Mouse (Mus musculus) kidney, embryonic 14.5 days (tissue): ENCODE results near the gene Rps12. TPM values are rescaled to one million over a fixed set of nuclear protein-coding genes. Genes with fewer than 3 reads are reported as not detected.

Experiments
- ATAC-seq: fragments of 200-750 bp; cut with Nextera tagmentation; 2 replicates; pipeline ENCODE4 v1.8.0; 2017; ENCODE audit warnings: moderate number of reproducible peaks, mild to moderate bottlenecking, moderate TSS enrichment, moderate library complexity; ENCODE audit not compliant: low FRiP score, low TSS enrichment
- H3K27ac ChIP-seq: fragments of 300-500 bp; sonication (generic); 2 replicates; pipeline ENCODE4 v1.5.1; 2014; ENCODE audit warnings: low read depth, mild to moderate bottlenecking, low read length, moderate library complexity, mixed read lengths
- H3K27me3 ChIP-seq: fragments of 300-500 bp; sonication (generic); 2 replicates; pipeline ENCODE4 v1.6.1; 2014; ENCODE audit warnings: mild to moderate bottlenecking, low read length; ENCODE audit not compliant: control insufficient read depth, insufficient read depth
- H3K36me3 ChIP-seq: fragments of 300-500 bp; sonication (generic); 2 replicates; pipeline ENCODE4 v1.6.1; 2014; ENCODE audit warnings: low read length, mixed read lengths; ENCODE audit not compliant: control insufficient read depth, insufficient read depth
- H3K4me1 ChIP-seq: fragments of 300-500 bp; sonication (generic); 2 replicates; pipeline ENCODE4 v1.6.1; 2014; ENCODE audit warnings: low read length, mixed read lengths; ENCODE audit not compliant: control insufficient read depth, insufficient read depth
- H3K4me2 ChIP-seq: fragments of 300-500 bp; sonication (generic); replicated peaks from 2 replicates; pipeline ENCODE4 v1.6.1; 2014; ENCODE audit warnings: low read depth, mild to moderate bottlenecking, low read length
- H3K4me3 ChIP-seq: fragments of 300-500 bp; sonication (generic); 2 replicates; pipeline ENCODE4 v1.5.1; 2014; ENCODE audit warnings: mild to moderate bottlenecking, low read length
- H3K9ac ChIP-seq: fragments of 300-500 bp; sonication (generic); 2 replicates; pipeline ENCODE4 v1.6.1; 2014; ENCODE audit warnings: low read depth, mild to moderate bottlenecking, low read length, moderate library complexity
- H3K9me3 ChIP-seq: fragments of 300-500 bp; sonication (generic); 2 replicates; pipeline ENCODE4 v1.6.1; 2016; ENCODE audit warnings: low read length; ENCODE audit not compliant: control insufficient read depth
- WGBS: fragments of 180-500 bp; shearing (Covaris S2); extraction: QIAGEN DNeasy Blood & Tissue Kit; methylation state at CpG from one replicate; pipeline ENCODE4 v1.1.7; 2014; 5-methylcytosine and 5-hydroxymethylcytosine counted together
- polyA plus RNA-seq: library from polyadenylated mRNA; unstranded; fragments of >200 nt; fragmentation: Nextera tagmentation; extraction: Ambion mirVana; gene quantifications from 2 replicates; pipeline ENCODE4 v1.2.1, GENCODE M21; 2014

Rps12 gene
- polyA plus RNA-seq, 1 experiment from 2014 or later, result 203 TPM

DNA sequence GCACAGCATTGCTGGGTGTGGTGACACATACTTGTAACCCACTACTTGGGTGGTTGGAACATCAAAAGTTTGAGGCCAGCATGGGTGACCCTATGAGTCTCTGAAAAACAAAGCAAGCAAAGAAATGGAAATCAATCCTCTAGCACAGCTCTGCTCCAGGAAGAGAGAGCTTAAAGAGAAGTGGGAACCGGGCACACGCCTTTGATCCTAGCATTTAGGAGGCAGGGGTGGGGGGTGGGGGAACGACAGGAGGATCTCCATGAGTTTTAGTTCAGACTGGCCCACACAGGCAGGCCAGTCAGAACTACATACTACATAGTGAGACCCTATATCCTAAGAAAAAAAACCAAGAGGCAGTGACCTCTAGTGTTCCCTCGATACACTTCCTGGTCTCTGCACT, 19.1 kb upstream of the Rps12 start:
- peaks cover 15% of the 10 kb centered on the region; the same call in 1 of the 2 replicates for H3K36me3 ChIP-seq
- no peak for ATAC-seq
- WGBS, result 34% methylated on average over 4 of the region's 4 CpGs
- H3K4me1 ChIP-seq, result no peaks in the 10 kb centered on the region
- no peak overlapping the region for H3K27ac ChIP-seq
- H3K9ac ChIP-seq, result no peak overlapping the region
- H3K27me3 ChIP-seq, result no peaks in the 10 kb centered on the region
- no peak overlapping the region for H3K4me2 ChIP-seq
- no peak overlapping the region for H3K4me3 ChIP-seq
- H3K9me3 ChIP-seq, result no peaks in the 10 kb centered on the region

DNA sequence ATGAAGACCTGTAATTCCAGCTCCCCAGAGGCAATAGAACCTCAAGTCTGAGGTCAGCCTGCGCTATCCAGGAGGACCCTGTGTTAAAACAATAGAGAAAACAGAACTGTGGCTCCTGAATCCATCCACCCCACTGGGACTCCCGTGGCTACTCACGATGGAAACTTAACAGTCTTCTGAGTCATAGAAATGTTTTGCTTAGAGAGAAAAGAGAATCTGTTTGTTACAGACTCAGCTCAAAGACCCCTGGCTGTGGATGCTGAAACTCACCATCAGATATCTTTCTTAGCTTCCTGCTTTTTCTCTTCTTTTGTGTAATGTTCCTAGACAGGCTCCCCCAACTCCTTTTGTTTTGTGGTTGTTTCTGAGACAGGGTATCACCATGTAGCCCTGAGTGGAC, 17.6 kb upstream of the Rps12 start:
- no peaks in the 10 kb centered on the region for H3K9me3 ChIP-seq
- H3K27me3 ChIP-seq, result no peaks in the 10 kb centered on the region
- 85% methylated on average over 3 of the region's 3 CpGs for WGBS
- no peaks in the 10 kb centered on the region for H3K4me1 ChIP-seq
- peaks cover 18% of the 10 kb centered on the region; the same call in 1 of the 2 replicates for H3K36me3 ChIP-seq
- H3K9ac ChIP-seq, result no peak overlapping the region
- no peak for ATAC-seq
- no peak overlapping the region for H3K4me2 ChIP-seq
- no peak overlapping the region for H3K4me3 ChIP-seq
- H3K27ac ChIP-seq, result no peak overlapping the region

DNA sequence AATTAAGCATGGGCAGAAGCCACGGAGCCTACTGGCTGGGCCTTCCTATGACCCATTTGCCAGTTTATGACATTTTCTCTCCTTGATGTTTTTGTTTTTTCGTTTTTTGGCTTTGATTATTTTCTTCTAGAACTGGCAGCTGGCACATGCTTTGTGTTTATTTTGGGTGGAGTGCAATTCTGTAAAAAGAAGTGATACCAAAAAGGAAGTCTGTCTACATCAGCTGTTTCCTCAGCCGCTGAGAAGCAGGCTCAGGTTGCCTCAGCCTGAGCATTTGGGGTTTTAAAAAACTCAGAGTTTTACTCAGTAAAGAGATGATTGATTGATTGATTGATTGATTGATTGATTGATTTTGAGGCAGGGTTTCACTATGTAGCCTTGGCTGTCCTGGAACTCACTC, 15.8 kb upstream of the Rps12 start:
- Histone ChIP-seq H3K27ac (no peak overlapping the region), H3K27me3 (no peaks in the 10 kb centered on the region), H3K9ac (no peak overlapping the region), H3K4me2 (no peak overlapping the region), H3K4me3 (no peak overlapping the region), H3K4me1 (no peaks in the 10 kb centered on the region), H3K36me3 (peaks cover 18% of the 10 kb centered on the region; the same call in 1 of the 2 replicates), H3K9me3 (no peaks in the 10 kb centered on the region)
- WGBS, result 69% methylated on average over 3 of the region's 3 CpGs
- ATAC-seq, result no peak

DNA sequence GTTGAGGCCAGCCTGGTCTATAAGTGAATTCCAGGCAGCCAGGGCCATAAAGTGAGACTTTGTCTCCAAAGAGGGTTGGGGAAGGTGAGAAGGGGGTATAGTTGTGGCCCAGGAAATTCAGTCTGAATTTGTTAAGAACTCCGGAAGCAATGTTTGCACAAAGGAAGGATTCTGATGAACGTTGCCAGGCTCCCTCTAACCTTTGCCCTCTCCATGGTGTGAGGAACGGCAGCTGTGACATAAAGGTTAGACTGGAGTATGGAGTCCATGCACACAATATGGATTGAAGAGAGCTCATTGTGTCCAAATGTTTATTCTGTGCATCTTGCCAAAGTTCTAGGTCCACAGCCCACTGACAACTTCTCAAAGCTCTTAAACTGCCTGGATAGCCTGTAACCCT, 12.9 kb upstream of the Rps12 start:
- H3K27ac ChIP-seq, result no peak overlapping the region
- 26% methylated on average over 3 of the region's 3 CpGs for WGBS
- H3K9me3 ChIP-seq, result no peaks in the 10 kb centered on the region
- no peak overlapping the region for H3K4me3 ChIP-seq
- no peak overlapping the region for H3K4me2 ChIP-seq
- ATAC-seq, result no peak
- H3K4me1 ChIP-seq, result no peaks in the 10 kb centered on the region
- peaks cover 11% of the 10 kb centered on the region; the same call in 1 of the 2 replicates for H3K36me3 ChIP-seq
- no peak overlapping the region for H3K9ac ChIP-seq
- H3K27me3 ChIP-seq, result no peaks in the 10 kb centered on the region

DNA sequence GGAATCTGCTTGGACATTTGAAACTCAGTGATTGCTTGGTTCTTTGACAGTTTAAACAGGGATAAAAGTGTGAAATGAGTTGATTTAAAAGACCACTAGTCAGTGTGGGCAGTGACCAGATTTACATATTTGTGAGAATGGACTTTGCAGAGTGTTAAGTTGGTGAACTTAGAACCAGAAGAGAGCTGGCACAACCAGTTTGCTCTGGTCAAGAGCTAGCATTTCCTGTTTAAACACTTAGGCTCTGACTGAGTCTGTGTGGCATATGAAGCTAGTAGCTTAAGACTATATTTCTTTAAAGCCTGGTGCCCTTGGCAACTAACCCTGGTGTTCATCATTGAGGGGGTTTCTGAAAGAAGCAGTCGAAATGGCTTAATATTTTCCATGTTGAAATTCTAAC, 11.1 kb upstream of the Rps12 start:
- H3K9ac ChIP-seq, result no peak overlapping the region
- no peak for ATAC-seq
- H3K4me1 ChIP-seq, result no peaks in the 10 kb centered on the region
- no peaks in the 10 kb centered on the region for H3K27me3 ChIP-seq
- 85% methylated on average over 1 of the region's 1 CpGs for WGBS
- H3K27ac ChIP-seq, result no peak overlapping the region
- peaks cover 3% of the 10 kb centered on the region; the same call in 1 of the 2 replicates for H3K36me3 ChIP-seq
- no peak overlapping the region; the same call in 1 of the 2 replicates for H3K4me2 ChIP-seq
- no peaks in the 10 kb centered on the region for H3K9me3 ChIP-seq
- H3K4me3 ChIP-seq, result no peak overlapping the region

DNA sequence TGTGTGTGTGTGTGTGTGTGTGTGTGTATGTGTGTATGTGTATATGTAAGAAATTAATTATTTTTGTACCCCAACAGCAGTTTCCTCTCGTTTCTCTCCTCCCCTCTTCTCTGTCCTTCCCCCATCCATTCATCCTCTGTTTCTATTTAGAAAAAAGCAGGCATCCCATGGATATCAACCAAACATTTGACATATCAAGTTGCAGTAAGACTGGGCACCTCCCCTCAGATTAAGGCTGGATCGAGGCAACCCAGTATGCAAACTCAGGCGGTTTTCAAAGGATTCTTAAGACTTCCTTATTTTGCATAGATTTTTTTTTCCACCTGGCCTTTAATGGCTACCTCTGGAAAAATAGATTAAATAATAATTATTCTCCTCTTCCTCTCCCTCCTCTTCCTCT, 10.5 kb upstream of the Rps12 start:
- H3K9me3 ChIP-seq, result no peaks in the 10 kb centered on the region
- H3K4me3 ChIP-seq, result peak overlapping the region; percentile 65
- H3K36me3 ChIP-seq, result peaks cover 3% of the 10 kb centered on the region; the same call in 1 of the 2 replicates
- no peak for ATAC-seq
- no peaks in the 10 kb centered on the region for H3K4me1 ChIP-seq
- H3K9ac ChIP-seq, result peak overlapping the region; percentile 18; the same call in 1 of the 2 replicates
- no peaks in the 10 kb centered on the region for H3K27me3 ChIP-seq
- H3K4me2 ChIP-seq, result peak overlapping the region; percentile 72
- WGBS, result 15% methylated on average over 3 of the region's 3 CpGs
- no peak overlapping the region for H3K27ac ChIP-seq

DNA sequence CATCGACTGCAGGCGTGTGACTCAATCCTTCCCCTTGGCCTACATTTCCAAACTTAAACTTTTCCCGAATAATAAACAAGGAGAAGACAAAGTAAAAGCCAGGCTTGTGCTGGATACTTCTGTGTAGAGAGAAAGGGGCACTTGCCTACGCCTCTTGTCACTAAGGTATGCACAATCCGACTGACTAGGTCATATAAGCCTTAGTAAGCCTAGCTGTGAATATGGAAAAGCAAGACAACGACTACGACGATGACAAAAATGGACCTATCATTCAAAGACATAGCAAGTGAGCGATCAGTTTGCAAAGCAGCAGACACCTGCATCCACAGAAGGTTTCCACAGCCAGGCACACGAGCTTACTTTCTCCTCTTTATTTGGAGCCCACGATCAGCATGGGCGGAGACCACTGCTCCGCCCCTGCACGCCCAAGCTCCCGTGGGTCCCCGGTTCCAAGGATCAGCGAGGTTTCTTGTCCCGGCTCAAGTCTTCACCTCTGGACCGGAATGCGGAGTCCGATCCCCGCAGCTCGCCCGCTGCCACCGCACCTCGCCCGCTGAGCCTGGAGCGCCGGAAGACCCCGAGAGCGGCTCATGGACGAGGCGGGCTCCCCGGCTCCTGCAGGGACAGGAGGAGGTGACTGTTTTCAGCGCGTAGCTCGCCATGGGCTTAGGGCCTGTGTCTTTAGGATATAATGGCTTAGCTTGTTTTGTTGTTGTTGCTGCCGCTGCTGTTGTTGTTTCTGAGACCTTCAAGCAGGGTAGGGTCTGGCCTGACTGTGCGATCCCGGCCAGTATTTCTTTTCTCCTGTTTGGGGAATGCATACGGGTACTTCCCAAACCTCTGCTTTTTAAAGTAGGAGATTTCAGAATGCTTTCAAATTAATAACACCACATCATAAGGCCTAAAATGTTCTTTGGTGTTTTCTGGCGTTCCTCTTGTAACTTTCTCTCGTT, 9.8 kb upstream of the Rps12 start, which contains the start of gene Slc18b1:
Gene Slc18b1 (plus strand): TSS at position 436 of the 953 bp plus-strand sequence.
- Histone ChIP-seq H3K27me3 (no peaks in the 10 kb centered on the region), H3K4me1 (no peaks in the 10 kb centered on the region), H3K4me3 (peak within 1 kb of the TSS; percentile 65), H3K36me3 (peaks cover 3% of the 10 kb centered on the region; the same call in 1 of the 2 replicates), H3K9ac (peak within 1 kb of the TSS; percentile 78), H3K9me3 (no peaks in the 10 kb centered on the region), H3K27ac (no peak within 1 kb of the TSS), H3K4me2 (peak within 1 kb of the TSS; percentile 72)
- ATAC-seq, result peak; percentile 63
- WGBS, result 6% methylated on average over 43 of the region's 43 CpGs

DNA sequence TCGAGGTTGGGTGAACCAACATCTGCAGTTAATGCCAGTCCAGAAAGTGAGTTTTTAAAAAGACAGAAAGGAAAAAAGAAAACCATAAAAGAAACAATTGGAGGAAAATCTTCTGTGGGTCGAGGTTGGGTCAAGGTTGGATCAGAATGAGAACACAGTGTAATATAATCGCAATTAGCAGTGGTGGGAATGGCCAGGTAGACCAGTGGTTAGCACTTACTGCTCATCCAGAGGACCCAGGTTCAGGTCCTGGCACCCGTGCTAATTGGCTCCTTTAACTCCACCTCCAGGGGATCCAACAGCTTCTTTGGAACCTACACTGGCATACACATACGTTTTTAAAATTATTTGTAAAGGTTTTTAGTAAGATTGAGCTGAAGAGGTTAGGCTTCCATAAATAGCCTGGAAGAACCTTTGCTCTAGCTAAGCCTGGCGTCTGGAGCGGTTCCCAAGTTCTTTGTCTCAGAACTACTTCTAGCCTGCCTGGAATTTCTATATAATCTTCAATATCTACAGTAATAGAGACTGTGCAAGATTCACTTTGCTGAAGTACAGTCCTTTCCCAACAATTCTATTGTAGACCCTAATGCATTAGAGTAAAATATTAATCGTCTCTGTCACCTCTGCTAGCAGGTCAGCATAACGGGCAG, 8.9 kb upstream of the Rps12 start:
- H3K4me2 ChIP-seq, result peak overlapping the region; percentile 72; the same call in 1 of the 2 replicates
- H3K36me3 ChIP-seq, result peaks cover 3% of the 10 kb centered on the region; the same call in 1 of the 2 replicates
- no peak overlapping the region for H3K27ac ChIP-seq
- 0 out of 2 replicates have a peak overlapping the region, but pooled peaks have one; percentile 78 for H3K9ac ChIP-seq
- no peak for ATAC-seq
- no peaks in the 10 kb centered on the region for H3K27me3 ChIP-seq
- no peak overlapping the region for H3K4me3 ChIP-seq
- no peaks in the 10 kb centered on the region for H3K4me1 ChIP-seq
- WGBS, result 74% methylated on average over 9 of the region's 9 CpGs
- H3K9me3 ChIP-seq, result no peaks in the 10 kb centered on the region
